Mouse (Mus musculus) intestine, embryonic 16.5 days (tissue): ENCODE measurements around the gene Lgr5. TPM values are rescaled to one million over a fixed set of nuclear protein-coding genes. Genes with fewer than 3 reads are reported as not detected.

Source experiments
- ATAC-seq: fragments of 200-750 bp; cut with Nextera tagmentation; 2 replicates; pipeline ENCODE4 v1.8.0; 2017; ENCODE audit warnings: moderate TSS enrichment, moderate library complexity
- H3K27ac ChIP-seq: fragments of 300-500 bp; sonication (generic); 2 replicates; pipeline ENCODE4 v1.5.1; 2014; ENCODE audit warnings: mild to moderate bottlenecking, low read length
- H3K27me3 ChIP-seq: fragments of 300-500 bp; sonication (generic); replicated peaks from 2 replicates; pipeline ENCODE4 v1.6.1; 2014; ENCODE audit warnings: low read length, control low read depth, mixed read lengths; ENCODE audit not compliant: control insufficient read depth, insufficient read depth
- H3K36me3 ChIP-seq: fragments of 300-500 bp; sonication (generic); 2 replicates; pipeline ENCODE4 v1.6.1; 2014; ENCODE audit warnings: low read length, control low read depth; ENCODE audit not compliant: control insufficient read depth, insufficient read depth
- H3K4me1 ChIP-seq: fragments of 300-500 bp; sonication (generic); 2 replicates; pipeline ENCODE4 v1.6.1; 2014; ENCODE audit warnings: low read length, control low read depth, mixed read lengths; ENCODE audit not compliant: control insufficient read depth, insufficient read depth
- H3K4me2 ChIP-seq: fragments of 300-500 bp; sonication (generic); 2 replicates; pipeline ENCODE4 v1.6.1; 2014; ENCODE audit warnings: low read depth, low read length, control low read depth
- H3K4me3 ChIP-seq: fragments of 300-500 bp; sonication (generic); 2 replicates; pipeline ENCODE4 v1.5.1; 2014; ENCODE audit warnings: mild to moderate bottlenecking, low read length
- H3K9ac ChIP-seq: fragments of 300-500 bp; sonication (generic); 2 replicates; pipeline ENCODE4 v1.6.1; 2014; ENCODE audit warnings: low read depth, low read length
- H3K9me3 ChIP-seq: fragments of 300-500 bp; sonication (generic); 2 replicates; pipeline ENCODE4 v1.6.1; 2016; ENCODE audit warnings: low read length, control low read depth; ENCODE audit not compliant: control insufficient read depth
- WGBS: fragments of 180-500 bp; shearing (Covaris S2); extraction: QIAGEN DNeasy Blood & Tissue Kit; methylation state at CpG from one replicate; pipeline ENCODE4 v1.1.7; 2014; 5-methylcytosine and 5-hydroxymethylcytosine counted together
- polyA plus RNA-seq: library from polyadenylated mRNA; unstranded; fragments of >200 nt; fragmentation: Nextera tagmentation; extraction: Ambion mirVana; gene quantifications from 2 replicates; pipeline ENCODE4 v1.2.1, GENCODE M21; 2015

The Lgr5 gene
- polyA plus RNA-seq, 1 experiment from 2014 or later: 5.0 TPM

DNA sequence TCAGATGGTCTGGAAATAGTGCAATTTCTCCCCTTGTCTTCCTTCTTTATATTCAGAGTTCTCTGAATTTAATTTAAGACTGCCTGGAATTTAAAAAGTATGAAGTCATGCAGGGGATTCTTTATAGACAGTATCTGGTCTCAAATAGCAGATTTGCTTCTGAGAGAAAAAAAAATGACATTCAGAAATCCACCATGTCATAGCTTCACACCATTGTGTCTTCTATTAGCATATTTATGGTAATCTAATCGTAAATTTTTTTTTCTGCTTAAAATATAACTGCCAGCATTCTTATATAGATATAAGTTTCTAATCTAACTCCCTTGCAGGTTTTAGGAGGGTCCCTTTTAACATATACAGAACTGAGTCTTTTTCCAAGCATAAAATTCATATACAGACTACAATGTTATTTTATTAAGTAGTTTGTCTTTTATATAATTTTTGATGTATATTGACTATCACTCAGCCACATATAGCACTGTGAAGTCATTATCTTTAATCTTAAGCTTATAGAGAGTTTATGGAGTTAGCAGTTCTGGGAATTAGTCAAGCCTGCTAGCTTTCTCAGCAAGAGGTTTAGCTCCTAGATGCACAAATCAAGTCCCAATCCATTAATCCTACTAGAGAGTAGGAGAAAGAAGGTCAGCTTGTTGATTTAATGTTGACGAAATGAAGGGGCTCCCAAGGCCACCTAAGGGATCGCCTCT is 15.7 kb downstream of the Lgr5 start:
- ATAC-seq: no peak

DNA sequence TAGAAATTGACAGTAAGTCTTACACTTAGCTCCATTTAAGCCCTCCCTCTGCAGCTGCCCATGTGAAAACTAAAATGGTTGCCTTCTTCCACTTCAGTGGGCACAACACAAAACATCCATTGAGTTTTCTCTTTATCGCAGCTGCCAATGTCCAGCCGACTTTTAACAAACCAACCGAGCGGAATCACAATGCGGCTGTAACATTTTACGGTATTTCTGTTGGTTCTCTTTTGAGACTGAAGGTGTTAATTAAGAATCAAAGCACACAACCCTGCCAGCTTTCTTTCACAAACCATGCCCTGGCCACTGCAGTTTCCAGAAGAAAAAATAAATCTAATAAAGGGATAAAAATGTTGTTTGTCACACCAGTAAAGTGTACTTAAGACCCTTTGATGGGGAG is 16.3 kb downstream of the Lgr5 start:
- H3K4me3 ChIP-seq: no peak overlapping the region
- H3K27me3 ChIP-seq: no peaks in the 10 kb centered on the region
- no peak overlapping the region for H3K9ac ChIP-seq
- H3K27ac ChIP-seq: no peak overlapping the region
- H3K36me3 ChIP-seq: no peaks in the 10 kb centered on the region
- no peak for ATAC-seq
- no peak overlapping the region for H3K4me2 ChIP-seq
- H3K9me3 ChIP-seq: no peaks in the 10 kb centered on the region
- 67% methylated on average over 6 of the region's 6 CpGs for WGBS
- no peaks in the 10 kb centered on the region for H3K4me1 ChIP-seq

More for the DNA sequence above, 15.7 kb downstream of the Lgr5 start:
- Histone ChIP-seq H3K4me3 (no peak overlapping the region), H3K9me3 (no peaks in the 10 kb centered on the region), H3K9ac (no peak overlapping the region), H3K36me3 (no peaks in the 10 kb centered on the region), H3K27ac (no peak overlapping the region), H3K4me1 (no peaks in the 10 kb centered on the region), H3K4me2 (no peak overlapping the region), H3K27me3 (no peaks in the 10 kb centered on the region)
- 48% methylated on average over 3 of the region's 3 CpGs for WGBS

DNA sequence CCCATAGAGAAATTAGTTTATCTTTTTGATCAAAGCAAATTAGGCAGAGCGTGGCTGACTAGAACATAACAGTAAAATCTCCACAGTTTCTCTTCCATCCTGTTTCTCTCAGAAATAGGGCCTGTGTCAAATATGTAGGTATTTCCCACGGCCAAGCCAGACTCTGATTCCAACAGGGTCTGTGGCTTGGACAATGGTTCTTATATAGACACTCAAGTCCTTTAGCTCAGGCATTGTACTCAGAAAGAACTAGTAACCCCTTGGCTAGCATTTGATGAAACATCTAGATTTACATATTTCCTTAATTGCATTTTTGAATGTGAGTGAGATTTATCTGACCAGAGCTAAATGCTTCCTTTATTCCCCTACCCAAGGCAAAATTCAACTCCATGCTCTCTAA is 17.0 kb downstream of the Lgr5 start:
- no peaks in the 10 kb centered on the region for H3K36me3 ChIP-seq
- WGBS: 72% methylated on average over 2 of the region's 2 CpGs
- H3K27me3 ChIP-seq: no peaks in the 10 kb centered on the region
- H3K9me3 ChIP-seq: no peaks in the 10 kb centered on the region
- H3K9ac ChIP-seq: no peak overlapping the region
- H3K4me2 ChIP-seq: no peak overlapping the region
- ATAC-seq: no peak
- H3K4me1 ChIP-seq: no peaks in the 10 kb centered on the region
- no peak overlapping the region for H3K27ac ChIP-seq
- no peak overlapping the region for H3K4me3 ChIP-seq

DNA sequence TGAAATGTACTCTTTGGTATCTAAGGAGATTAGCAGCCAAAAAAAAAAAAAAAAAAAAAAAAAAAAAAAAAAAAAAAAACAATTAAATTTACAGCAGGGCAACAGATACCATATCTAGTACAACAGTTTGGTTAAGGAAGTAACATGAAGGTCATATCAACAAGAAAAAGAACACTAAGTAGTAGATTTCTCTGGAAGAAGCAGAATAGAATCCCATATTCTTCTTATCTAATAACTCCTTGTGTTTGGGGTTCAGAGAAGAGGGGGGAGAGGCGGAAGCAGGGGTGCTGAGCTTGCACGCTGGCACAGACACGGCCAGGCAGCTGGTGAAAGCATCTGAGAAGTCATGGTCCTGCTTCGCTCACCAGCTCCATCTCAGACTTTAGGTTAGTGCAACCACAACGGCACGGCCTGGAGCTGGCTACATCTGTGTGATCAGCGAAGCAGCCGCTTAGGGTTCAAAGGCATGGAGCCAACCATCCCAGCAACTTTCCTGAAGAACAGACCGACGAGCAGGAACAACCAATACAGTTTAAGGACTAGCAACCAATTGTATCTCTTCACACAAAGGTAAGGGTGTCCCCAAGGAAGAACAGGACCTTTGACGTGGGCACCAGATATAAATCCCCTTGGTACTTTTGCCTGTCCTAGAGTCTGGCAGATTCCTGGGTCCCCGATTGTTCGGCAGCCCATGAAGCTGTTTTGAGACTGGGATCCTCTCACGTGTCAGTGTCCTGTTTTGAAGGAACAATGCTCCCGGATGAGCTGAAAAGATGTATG is 17.7 kb downstream of the Lgr5 start, which contains the start of gene A930009A15Rik:
TSS of gene A930009A15Rik (plus strand) at position 275 of the 780 bp plus-strand sequence.
- no peak for ATAC-seq
- WGBS: 81% methylated on average over 15 of the region's 15 CpGs

DNA sequence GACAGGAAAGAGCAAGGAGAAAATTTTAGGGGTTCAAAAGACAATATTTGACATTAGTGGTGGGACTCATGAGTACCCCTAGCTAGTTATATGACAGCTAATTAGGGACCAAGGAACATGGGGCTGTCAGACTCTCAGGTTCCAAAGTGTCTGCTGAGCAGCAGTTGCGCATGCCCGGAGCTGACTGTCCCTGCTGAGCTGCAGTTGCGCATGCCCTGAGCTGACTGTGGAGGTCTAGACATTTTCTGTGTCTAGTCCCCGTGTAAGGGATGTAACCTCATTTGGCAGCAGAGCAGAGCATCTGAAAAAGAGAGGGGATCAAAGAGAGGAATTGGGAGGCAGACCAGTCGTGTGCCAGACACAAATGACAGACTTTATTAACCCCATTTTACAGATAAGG is 23.6 kb downstream of the Lgr5 start:
- H3K36me3 ChIP-seq: no peaks in the 10 kb centered on the region
- no peaks in the 10 kb centered on the region for H3K4me1 ChIP-seq
- no peak for ATAC-seq
- no peak overlapping the region for H3K4me3 ChIP-seq
- no peak overlapping the region for H3K9ac ChIP-seq
- H3K27me3 ChIP-seq: no peaks in the 10 kb centered on the region
- no peak overlapping the region for H3K27ac ChIP-seq
- WGBS: 84% methylated on average over 5 of the region's 5 CpGs
- H3K4me2 ChIP-seq: no peak overlapping the region
- H3K9me3 ChIP-seq: no peaks in the 10 kb centered on the region

More for the DNA sequence above, 17.7 kb downstream of the Lgr5 start, which contains the start of gene A930009A15Rik:
- no peak within 1 kb of the TSS for H3K4me3 ChIP-seq
- no peaks in the 10 kb centered on the region for H3K9me3 ChIP-seq
- no peak within 1 kb of the TSS for H3K27ac ChIP-seq
- H3K27me3 ChIP-seq: no peaks in the 10 kb centered on the region
- H3K4me1 ChIP-seq: no peaks in the 10 kb centered on the region
- no peak within 1 kb of the TSS for H3K4me2 ChIP-seq
- H3K9ac ChIP-seq: no peak within 1 kb of the TSS
- no peaks in the 10 kb centered on the region for H3K36me3 ChIP-seq

- no peak for ATAC-seq
- H3K4me2 ChIP-seq: no peak overlapping the region
These were observed 24.5 kb downstream of the Lgr5 start for GRCm38 (mm10) chr10:115562911-115563686.

DNA sequence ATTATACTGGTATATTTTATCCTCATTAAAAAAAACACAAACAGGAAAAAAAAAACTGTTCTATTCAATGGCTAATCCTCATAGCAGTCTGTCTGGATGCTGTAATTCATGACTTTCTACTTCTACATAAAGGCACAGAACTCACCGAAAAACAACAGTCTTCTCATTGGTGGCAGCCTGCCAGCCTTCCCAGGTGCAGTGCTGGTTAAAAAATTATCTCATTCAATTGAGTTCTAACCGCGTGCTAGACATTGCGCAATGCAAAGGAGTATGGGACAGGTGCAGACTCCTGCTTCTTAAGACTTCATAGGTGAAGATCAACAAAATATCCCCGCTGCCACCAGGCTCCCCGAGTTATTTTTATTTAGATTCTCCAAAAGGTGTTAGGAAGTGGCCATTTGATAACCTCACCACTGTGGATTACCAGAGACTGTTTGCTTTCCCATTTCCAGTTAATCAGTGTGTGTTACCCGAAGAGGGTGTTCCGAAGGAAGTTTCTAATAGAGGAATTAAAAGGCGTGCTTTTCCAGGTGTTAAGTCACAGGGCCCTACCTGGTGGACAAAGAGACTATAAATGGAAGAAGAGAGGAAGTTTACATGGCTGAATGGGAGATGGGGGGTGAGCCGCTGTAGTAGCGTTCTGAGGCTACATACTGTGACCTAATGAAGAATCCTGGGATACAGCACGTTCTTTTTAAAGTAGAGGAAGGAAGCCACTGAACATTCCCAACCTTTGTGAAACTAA is 26.3 kb downstream of the Lgr5 start:
- Histone ChIP-seq H3K27ac (no peak overlapping the region), H3K4me2 (0 out of 2 replicates have a peak overlapping the region, but pooled peaks have one; percentile 18), H3K9ac (no peak overlapping the region), H3K4me1 (no peaks in the 10 kb centered on the region), H3K27me3 (no peaks in the 10 kb centered on the region), H3K4me3 (no peak overlapping the region), H3K9me3 (no peaks in the 10 kb centered on the region), H3K36me3 (no peaks in the 10 kb centered on the region)
- 53% methylated on average over 12 of the region's 12 CpGs for WGBS
- ATAC-seq: peak; percentile 94

More at GRCm38 (mm10) chr10:115562911-115563686, 24.5 kb downstream of the Lgr5 start:
- no peaks in the 10 kb centered on the region for H3K9me3 ChIP-seq
- no peak overlapping the region for H3K27ac ChIP-seq
- 88% methylated on average over 4 of the region's 4 CpGs for WGBS
- no peak overlapping the region for H3K9ac ChIP-seq
- H3K4me3 ChIP-seq: no peak overlapping the region
- H3K4me1 ChIP-seq: no peaks in the 10 kb centered on the region
- H3K27me3 ChIP-seq: no peaks in the 10 kb centered on the region
- no peaks in the 10 kb centered on the region for H3K36me3 ChIP-seq

DNA sequence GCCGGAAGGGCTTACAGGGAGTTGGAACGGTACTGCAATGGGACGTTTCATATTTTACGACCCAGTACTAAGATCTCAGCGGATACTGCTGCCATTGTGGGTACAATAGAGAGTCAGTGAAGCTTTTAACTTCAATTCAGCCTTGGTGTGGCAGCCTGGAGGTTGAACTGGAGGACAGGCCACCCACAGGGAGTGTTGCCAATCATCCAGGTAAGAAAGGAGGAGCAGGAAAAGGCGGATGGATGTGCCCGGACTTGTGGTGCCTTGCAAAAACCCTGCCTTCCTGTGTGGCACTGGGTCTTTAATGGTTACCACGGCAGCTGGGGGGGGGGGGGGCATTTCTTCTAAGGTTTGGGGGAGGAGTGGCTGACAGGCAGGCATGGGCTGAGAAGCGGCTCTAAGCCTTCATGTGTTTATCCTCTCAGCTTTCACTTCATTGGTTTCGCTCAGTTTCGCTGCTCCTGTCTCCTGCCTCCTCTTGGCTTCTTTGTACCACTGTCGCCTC is 30.8 kb downstream of the Lgr5 start:
- 49% methylated on average over 12 of the region's 12 CpGs for WGBS
- Histone ChIP-seq H3K36me3 (no peaks in the 10 kb centered on the region), H3K27ac (no peak overlapping the region), H3K4me2 (no peak overlapping the region), H3K9me3 (no peaks in the 10 kb centered on the region), H3K4me3 (no peak overlapping the region), H3K9ac (no peak overlapping the region), H3K4me1 (no peaks in the 10 kb centered on the region), H3K27me3 (no peaks in the 10 kb centered on the region)
- no peak for ATAC-seq
